Mouse (Mus musculus): ENCODE data around the gene Tada2b. TPM values are rescaled to one million over a fixed set of nuclear protein-coding genes. Genes with fewer than 3 reads are reported as not detected.

Gene Tada2b
- total RNA-seq, 2 experiments from 2014 or later, result 15.7 to 16.0 TPM

DNA sequence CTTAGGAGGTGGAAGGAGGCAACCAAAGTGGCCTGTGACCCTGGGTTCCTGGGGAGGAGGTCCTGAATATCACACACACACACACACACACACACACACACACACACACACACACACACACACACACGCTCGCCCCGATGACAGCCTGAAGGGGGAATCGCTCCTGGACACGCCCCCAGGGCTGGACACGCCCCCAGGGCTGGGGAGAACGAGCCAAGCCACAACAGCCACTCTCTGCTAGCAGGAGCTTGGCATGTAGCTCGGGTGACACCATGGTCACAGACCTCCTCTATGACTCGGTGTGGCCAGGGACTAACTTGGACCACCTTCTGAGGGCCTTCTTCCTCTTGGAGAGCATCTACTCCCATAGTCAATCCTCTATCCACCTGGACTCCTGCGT is 33.0 kb downstream of the Tada2b start:
- DNase-seq, result peak in 1 of 2 experiments; percentile 45
- intact Hi-C loops (cut with DNase I), result no loop called here

DNA sequence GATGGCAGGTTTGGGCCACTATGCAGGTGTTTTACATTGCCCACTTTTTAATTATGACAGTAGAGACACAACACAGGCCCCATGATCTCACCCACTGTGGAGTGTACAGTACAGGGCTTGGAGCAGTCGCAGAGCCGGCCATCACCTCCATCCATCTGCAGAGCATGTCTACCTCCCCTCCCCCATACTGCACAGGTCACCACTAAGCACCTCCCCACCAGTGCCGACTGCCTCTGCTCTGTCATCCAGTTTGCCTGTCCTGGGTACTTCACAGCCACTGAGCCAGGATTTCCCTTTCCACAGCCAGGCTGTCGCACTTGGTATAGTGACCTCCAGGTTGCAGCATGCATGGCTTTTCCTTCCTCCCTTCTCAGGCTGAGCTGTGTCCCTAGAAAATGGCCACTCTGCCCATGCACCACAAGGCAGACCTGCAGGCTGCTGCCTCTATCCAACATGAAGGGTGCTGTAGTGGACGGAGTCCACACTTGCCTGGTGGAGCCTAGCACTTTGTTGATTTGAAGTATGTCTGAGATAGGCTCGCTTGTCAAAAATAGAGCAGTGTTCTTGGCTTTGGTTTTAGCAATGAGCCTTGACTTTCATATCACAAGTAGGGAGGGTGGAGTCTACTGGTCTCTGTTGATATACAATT is 34.3 kb downstream of the Tada2b start:
- DNase-seq, result peak; percentile 18 to 34
- intact Hi-C loops (cut with DNase I), result no loop called here

DNA sequence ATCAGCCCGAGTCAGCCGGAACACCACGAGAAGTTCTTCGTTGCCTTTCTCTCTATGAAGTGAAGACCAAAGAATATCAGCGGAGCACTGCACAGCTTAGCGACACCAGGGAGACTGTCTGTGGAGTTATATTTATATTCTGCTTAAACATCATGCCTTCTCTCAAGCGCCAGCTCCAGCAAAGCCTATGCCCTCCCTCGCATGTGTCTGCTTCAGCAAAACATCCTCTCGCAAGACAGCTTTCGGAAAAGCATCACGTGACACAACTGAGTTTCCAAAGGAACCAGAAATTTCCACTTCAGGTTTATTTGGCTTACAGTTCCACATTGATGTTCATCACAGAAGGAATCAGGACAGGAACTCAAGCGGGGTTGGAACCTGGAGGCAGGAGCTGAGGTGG is 36.2 kb downstream of the Tada2b start:
- no peak for DNase-seq
- intact Hi-C loops (cut with DNase I), result no loop called here

DNA sequence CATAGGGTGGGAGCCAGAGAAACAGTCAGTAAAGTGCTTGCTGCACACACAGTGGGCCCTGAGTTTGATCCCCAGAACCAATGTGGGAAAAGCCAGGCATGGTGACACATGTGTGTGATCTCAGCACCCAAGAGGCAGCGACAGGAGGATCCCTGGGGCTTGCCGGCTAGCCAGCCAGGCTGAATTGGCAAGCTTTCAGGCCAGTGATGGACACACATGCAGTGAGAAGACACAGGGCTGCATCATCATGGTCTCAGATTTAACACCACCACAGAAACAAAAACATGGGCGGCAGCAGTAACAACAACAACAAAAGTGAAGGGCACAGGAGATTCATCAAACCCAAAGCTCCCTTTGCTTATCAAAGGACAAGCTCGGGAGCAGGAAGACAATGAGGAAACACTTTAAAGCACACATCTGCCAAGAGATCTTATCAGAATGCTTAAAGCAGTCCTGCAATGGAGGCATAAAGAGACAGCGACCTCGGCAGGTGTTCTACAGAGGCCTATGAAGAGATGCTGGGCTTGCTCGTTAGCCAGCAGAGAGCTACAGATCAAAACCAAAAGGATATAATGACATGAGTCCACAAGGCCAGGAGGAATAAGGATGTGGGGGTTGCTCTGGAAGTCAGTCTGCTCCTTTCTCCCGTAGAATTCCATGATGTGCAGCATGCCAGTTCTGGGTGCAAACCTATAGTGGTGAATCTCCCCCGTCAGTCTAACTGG is 37.8 kb downstream of the Tada2b start:
- no peak for DNase-seq
- intact Hi-C loops (cut with DNase I), result no loop called here

DNA sequence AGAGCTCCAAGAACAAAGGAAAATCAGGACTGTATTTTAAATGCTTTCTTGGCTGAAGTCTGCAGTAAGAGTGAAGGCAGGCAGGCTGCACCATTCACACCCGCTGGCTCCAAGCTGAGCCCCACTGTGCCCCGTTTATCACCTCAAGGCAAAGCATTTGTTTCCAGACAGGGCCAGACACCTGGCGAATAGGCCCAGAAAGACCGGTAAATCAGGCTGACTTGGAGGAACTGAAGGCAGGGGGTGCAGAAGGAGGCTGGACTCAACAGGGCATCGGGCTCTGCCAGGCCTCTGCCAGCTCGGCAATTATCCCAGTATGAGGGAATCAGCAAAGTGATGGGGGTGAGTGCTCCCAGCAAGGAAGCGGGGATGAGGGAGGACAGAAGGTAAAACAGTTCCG is 39.1 kb downstream of the Tada2b start:
- no peak for DNase-seq
- intact Hi-C loops (cut with DNase I), result no loop called here

DNA sequence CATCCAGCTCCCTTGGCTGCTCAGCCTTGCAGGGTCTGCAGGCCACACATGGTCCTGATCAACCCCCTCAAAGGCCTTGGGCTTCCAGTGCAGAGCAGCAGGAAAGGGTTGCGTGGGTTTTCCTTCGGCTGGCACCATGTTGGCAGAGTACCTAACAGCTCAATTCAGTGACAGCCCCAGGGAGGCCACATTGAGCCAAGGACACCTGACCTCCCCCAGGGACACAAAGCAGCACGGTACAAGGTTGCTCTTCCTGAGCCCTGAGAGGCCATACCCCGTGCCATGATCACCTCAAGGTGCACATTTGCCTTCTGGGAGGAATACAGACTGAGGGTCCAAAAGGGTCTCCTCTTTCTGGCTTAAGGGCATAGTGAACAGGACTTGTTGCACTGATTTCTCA is 39.5 kb downstream of the Tada2b start:
- DNase-seq, result no peak
- intact Hi-C loops (cut with DNase I), result no loop called here

DNA sequence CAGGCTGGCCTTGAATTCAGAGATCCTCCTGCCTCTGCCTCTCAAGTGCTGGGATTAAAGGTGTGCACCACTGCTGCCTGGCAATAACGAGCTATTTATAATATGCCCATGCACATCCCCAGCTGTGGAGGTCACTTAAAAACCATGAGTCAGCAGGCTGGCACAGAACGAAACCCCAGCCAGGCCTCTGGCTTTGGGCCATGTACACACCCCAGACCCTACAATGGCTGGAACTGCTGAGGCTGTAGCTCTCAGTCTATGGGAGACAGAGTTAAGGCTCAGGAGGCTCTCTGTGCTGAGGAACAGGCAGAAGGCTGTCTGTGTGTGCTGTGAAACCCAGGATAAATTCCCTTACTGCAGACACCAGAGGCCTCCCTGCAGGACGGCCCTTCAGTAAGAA is 43.3 kb downstream of the Tada2b start:
- intact Hi-C loops (cut with DNase I), result no loop called here
- no peak for DNase-seq

DNA sequence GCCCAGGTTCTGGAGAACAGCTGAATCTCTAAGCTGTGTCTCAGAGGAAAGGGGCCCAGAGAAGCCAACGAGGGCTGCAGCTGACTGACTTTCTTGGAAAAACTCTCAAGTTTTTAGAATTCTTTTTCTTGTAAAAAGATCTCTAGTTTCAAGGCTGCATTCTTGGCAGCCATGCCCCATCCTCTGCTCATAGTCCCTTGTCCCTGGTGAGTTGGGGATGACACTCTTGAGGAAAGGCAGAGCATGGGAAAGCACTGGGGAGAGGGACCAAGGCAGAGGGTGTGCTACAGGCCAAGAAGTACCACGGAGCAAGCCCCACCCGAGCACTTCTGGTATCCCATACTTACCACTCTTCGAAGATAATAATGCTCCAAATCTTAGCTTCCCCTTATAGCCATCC is 47.2 kb downstream of the Tada2b start:
- intact Hi-C loops (cut with DNase I), result no loop called here

DNA sequence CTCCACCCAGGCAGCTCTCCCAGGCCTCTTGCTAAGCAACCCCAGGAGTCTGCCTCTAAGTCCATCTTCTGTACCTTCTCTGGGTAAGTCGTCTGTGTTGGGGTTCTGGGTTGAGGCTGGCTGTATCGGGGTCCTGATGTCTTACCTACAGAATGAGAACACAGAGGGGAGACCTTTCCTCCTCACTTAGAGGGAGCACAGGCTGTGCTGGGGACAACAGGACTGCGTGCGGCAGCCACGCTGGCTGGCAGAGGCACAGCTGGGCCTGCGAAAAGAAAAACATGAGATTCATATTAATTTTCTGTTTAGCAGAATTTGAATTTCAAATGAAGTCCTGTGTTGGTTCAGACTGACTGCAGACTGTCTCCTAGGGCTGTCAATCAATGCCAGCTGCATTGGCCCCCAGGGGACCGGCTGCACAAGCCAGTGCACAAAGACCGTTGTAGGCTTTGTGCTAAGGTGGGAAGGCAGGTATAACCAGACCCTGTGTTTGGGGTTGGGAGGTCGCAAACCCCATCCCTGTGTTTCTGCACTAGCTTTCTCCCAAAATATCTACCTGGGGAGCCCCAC is 49.6 kb downstream of the Tada2b start:
- no peak for DNase-seq
- intact Hi-C loops (cut with DNase I), result no loop called here

More for the DNA sequence above, 47.2 kb downstream of the Tada2b start:
- DNase-seq, result peak in 1 of 2 experiments; percentile 23

DNA sequence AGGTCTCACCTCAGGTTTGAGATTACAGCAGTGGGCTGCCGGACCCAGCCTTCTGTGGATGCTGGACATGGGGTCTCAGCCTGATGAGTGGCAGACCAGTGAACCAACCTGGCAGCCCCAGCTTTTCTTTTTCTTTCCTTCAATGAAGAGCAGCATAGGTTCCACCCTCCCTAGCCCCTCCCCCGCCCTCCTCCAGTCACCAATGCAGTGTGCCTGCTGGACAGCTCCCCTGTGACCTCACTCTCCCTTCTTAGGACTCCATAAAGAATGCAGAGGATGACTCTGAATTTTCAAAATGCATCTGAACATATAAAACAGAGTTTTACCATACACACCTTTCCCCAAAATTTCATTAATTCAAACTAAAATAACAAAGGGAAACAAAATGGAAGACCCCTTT is 52.4 kb downstream of the Tada2b start:
- intact Hi-C loops (cut with DNase I), result no loop called here
- no peak for DNase-seq

DNA sequence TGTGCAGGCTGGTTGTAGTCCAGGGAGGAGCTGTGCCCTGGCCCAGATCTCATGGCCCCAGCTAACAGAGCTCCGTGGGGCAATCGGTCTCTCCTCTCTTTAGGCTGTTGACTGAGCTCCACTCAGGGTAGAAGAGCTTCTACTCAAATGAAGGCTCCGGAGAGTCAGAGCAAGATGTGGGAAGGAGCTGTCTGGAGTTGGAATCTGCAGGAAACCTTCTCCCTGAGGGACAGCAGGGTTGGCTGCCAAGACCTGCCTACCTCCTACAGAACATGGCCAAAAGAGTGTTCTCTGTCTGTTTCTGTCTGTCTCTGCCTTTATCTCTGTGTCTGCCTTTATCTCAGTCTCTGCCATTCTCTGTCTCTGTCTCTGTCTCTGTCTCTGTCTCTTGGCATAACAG is 54.5 kb downstream of the Tada2b start:
- intact Hi-C loops (cut with DNase I), result no loop called here
- DNase-seq, result no peak

DNA sequence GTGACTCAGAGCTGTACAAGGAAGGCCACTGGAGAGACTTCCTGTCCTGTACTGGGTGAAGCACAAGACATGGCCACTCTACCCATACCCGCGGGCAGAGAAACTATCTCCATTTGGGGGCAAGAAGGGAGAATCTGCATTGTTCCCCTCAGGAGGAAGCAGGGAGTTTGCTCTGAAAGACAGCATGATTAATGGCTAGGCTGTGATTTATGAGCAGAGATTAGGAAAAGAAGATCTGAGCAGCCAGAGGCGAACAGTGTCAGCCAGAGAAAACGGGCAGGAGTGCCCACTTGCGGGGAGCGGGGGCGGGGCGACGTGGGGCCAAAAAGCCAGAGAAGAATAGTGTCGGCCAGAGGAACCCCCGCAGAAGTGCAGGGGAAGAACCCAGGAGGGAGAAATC is 56.3 kb downstream of the Tada2b start:
- DNase-seq, result no peak
- intact Hi-C loops (cut with DNase I), result no loop called here

DNA sequence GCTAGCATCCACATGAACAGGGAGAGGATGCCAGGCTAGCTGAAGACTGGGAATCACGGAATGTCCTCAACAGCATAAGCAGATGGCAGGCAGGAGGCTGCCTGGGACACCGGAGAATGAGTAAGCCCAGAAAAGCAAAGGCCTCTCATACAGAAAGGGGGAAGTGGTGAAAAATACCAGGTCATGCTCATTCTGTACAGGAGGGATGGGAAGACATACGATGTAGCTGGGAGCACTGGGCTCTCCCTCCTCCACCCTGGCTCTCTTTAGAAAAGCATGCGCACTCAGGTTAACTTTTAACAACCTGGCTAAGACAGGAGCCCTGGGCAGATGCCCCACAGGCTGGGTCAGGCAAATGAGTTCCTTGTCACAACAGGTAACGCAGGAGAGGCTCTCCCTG is 57.7 kb downstream of the Tada2b start:
- no peak for DNase-seq
- intact Hi-C loops (cut with DNase I), result no loop called here

DNA sequence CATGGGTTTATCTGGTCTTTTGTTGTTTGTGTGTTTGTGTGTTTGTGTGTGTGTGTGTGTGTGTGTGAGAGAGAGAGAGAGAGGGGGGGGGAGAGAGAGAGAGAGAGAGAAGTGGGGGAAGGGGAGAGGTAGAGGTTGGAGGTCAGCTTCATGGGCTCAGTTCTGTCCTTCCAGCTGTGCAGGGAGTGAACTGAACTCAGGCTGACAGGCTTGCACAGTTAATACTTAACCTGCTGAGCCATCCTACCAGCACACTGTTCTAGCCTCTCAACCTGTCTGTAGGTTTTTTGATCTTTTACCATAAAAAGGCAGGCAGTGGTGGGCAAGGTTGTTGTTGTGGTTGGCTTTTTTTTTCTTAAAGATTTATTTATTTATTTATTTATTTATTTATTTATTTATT is 59.4 kb downstream of the Tada2b start:
- intact Hi-C loops (cut with DNase I), result no loop called here

More for the DNA sequence above, 59.4 kb downstream of the Tada2b start:
- no peak for DNase-seq

Other genes starting within 250 kb of the Tada2b start
- gene Sorcs2, start 86.1 kb downstream of the Tada2b start, total RNA-seq (2021), result 1 to 10 TPM; 9.6 to 9.9 TPM
- 10 to 100 TPM; 55.2 to 58.4 TPM for gene Grpel1, start 19.3 kb downstream of the Tada2b start, total RNA-seq (2021)
- under 1 TPM; 0.29 to 0.31 TPM for gene Ccdc96, start 303 bp upstream of the Tada2b start, total RNA-seq (2021)
- gene Tbc1d14, start 109.0 kb upstream of the Tada2b start, total RNA-seq (2021), result 10 to 100 TPM; 14.5 to 17.0 TPM
- gene D5Ertd579e, start 211.7 kb upstream of the Tada2b start, total RNA-seq (2021), result 10 to 100 TPM; 88.3 to 89.1 TPM